Mouse (Mus musculus): ENCODE results near the gene Gjb2. TPM values are rescaled to one million over a fixed set of nuclear protein-coding genes. Genes with fewer than 3 reads are reported as not detected.
"Not testable (repeated sequence)": the region's sequence is repeated elsewhere in the genome, so short reads cannot be mapped to it uniquely, and the experiment has no call there.

Gene Gjb2
- total RNA-seq, 2 experiments from 2014 or later, result 6.2 to 9.5 TPM

- H3K27ac ChIP-seq, result peak overlapping the region; percentile 39; the same call in 1 of the 2 replicates
- H3K4me3 ChIP-seq, result peak overlapping the region; percentile 68
- DNase-seq (ENCODE audit: low spot score in 2 of 2), result no peak
- TF ChIP-seq CTCF (conservative IDR thresholded peaks at IDR 0.05), result no peak
These were observed 794 bp downstream of the Gjb2 start for GRCm38 (mm10) chr14:57103711-57104105.

- DNase-seq (ENCODE audit: low spot score in 2 of 2), result no peak
- H3K4me3 ChIP-seq, result peak overlapping the region; percentile 68; the same call in 1 of the 2 replicates
- no peak overlapping the region for H3K27ac ChIP-seq
- TF ChIP-seq CTCF (conservative IDR thresholded peaks at IDR 0.05), result no peak
These were observed 1.4 kb downstream of the Gjb2 start for GRCm38 (mm10) chr14:57103121-57103520.

- no peak overlapping the region for H3K4me3 ChIP-seq
- no peak for TF ChIP-seq CTCF (conservative IDR thresholded peaks at IDR 0.05)
- H3K27ac ChIP-seq, result no peak overlapping the region
- DNase-seq (ENCODE audit: low spot score in 2 of 2), result no peak
These were observed 2.9 kb downstream of the Gjb2 start for GRCm38 (mm10) chr14:57101623-57102022.

- H3K27ac ChIP-seq, result no peak overlapping the region
- DNase-seq (ENCODE audit: low spot score in 2 of 2), result no peak
- TF ChIP-seq CTCF (conservative IDR thresholded peaks at IDR 0.05), result no peak
- no peak overlapping the region for H3K4me3 ChIP-seq
These were observed 8.6 kb downstream of the Gjb2 start for GRCm38 (mm10) chr14:57095855-57096254.

GRCm38 (mm10) chr14:57093029-57093428, 11.5 kb downstream of the Gjb2 start:
- peak; percentile 77 for TF ChIP-seq CTCF (conservative IDR thresholded peaks at IDR 0.05)
- H3K4me3 ChIP-seq, result no peak overlapping the region

GRCm38 (mm10) chr14:57090001-57090400, 14.5 kb downstream of the Gjb2 start:
- no peak for TF ChIP-seq CTCF (conservative IDR thresholded peaks at IDR 0.05)
- no peak for DNase-seq (ENCODE audit: low spot score in 2 of 2)
- H3K4me3 ChIP-seq, result no peak overlapping the region
- no peak overlapping the region for H3K27ac ChIP-seq

More at GRCm38 (mm10) chr14:57093029-57093428, 11.5 kb downstream of the Gjb2 start:
- DNase-seq (ENCODE audit: low spot score in 2 of 2), result peak; percentile 61 to 66
- no peak overlapping the region for H3K27ac ChIP-seq

- TF ChIP-seq CTCF (conservative IDR thresholded peaks at IDR 0.05), result no peak
- no peak for DNase-seq (ENCODE audit: low spot score in 2 of 2)
- no peak overlapping the region for H3K27ac ChIP-seq
- no peak overlapping the region for H3K4me3 ChIP-seq
These were observed 15.4 kb downstream of the Gjb2 start for GRCm38 (mm10) chr14:57089107-57089506.

GRCm38 (mm10) chr14:57084180-57084668, 20.3 kb downstream of the Gjb2 start:
- TF ChIP-seq CTCF (conservative IDR thresholded peaks at IDR 0.05), result no peak
- no peak for DNase-seq (ENCODE audit: low spot score in 2 of 2)
- H3K27ac ChIP-seq, result no peak overlapping the region
- H3K4me3 ChIP-seq, result no peak overlapping the region

GRCm38 (mm10) chr14:57082863-57083262, 21.6 kb downstream of the Gjb2 start:
- TF ChIP-seq CTCF (conservative IDR thresholded peaks at IDR 0.05), result no peak
- DNase-seq (ENCODE audit: low spot score in 2 of 2), result no peak
- no peak overlapping the region for H3K27ac ChIP-seq
- H3K4me3 ChIP-seq, result no peak overlapping the region

GRCm38 (mm10) chr14:57075537-57075936, 29.0 kb downstream of the Gjb2 start:
- Histone ChIP-seq H3K27ac (no peak overlapping the region), H3K4me3 (no peak overlapping the region)
- DNase-seq (ENCODE audit: low spot score in 2 of 2), result no peak
- TF ChIP-seq CTCF (conservative IDR thresholded peaks at IDR 0.05), result peak; percentile 36

GRCm38 (mm10) chr14:57069906-57070305, 34.6 kb downstream of the Gjb2 start:
- H3K27ac ChIP-seq, H3K4me3 ChIP-seq: not testable (repeated sequence)
- peak; percentile 19 to 65 for DNase-seq (ENCODE audit: low spot score in 2 of 2)
- peak; percentile 75 for TF ChIP-seq CTCF (conservative IDR thresholded peaks at IDR 0.05)

GRCm38 (mm10) chr14:57066053-57066452, 38.4 kb downstream of the Gjb2 start:
- no peak overlapping the region for H3K27ac ChIP-seq
- H3K4me3 ChIP-seq, result no peak overlapping the region
- TF ChIP-seq CTCF (conservative IDR thresholded peaks at IDR 0.05), result no peak
- no peak for DNase-seq (ENCODE audit: low spot score in 2 of 2)

GRCm38 (mm10) chr14:57060052-57060451, 44.5 kb downstream of the Gjb2 start:
- H3K27ac ChIP-seq, H3K4me3 ChIP-seq: not testable (repeated sequence)
- DNase-seq (ENCODE audit: low spot score in 2 of 2), result peak; percentile 45 to 80
- peak; percentile 88 for TF ChIP-seq CTCF (conservative IDR thresholded peaks at IDR 0.05)

GRCm38 (mm10) chr14:57057563-57058321, 46.8 kb downstream of the Gjb2 start, which contains the start of gene Gja3:
Gene Gja3, minus strand, starts transcription at chr14:57058100.
- no peak for DNase-seq (ENCODE audit: low spot score in 2 of 2)
- Histone ChIP-seq H3K4me3 (peak within 1 kb of the TSS; percentile 50), H3K27ac (no peak within 1 kb of the TSS)
- no peak for TF ChIP-seq CTCF (conservative IDR thresholded peaks at IDR 0.05)
